Mouse (Mus musculus): ENCODE results near the gene Snd1.

DNA sequence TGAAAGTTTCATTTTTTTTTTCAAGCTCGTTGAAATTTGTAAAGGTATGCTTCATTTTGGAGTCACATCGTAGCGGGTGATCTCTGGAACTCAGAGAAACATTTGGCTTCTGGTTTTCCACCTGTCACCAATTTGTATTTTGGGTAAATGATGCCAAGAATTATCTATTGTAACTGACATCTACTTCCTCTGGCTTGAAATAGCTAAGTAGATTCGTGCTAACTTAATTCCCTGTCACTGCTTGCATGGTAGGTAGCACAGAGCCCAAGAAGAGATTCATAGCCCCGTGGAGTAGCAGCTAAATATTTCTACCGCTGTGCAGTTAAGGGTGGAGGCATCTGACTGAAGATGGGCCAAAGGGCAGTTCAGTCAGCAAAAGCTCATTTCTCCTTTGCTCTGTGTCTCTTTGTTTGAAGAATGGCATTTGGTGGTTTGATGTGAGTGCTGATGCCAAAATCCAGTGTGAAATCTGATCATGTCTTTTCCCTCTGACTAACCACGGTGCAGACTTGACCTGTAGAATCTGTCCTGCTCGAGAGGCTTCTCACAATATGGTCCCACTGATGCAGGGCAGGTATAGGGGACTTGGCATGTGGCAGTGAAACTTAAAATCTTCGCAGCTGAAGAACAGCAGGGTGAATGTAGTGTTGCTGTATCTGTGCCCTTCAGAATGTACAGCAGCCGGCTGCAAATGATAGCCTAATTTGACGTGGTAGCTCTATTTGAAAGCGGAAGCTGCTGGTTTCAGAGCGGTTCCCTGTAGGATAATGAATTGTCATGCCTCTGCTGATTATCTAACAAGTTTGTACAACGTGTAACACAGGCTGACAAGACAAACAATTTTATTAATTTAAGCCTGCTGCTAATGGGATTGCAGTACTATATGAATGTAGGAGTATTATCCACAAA, 101.7 kb downstream of the Snd1 start:
- no peak for TF ChIP-seq CTCF (IDR thresholded peaks at IDR 0.05; ENCODE audit: low read depth)
- no peak for TF ChIP-seq EP300 (IDR thresholded peaks at IDR 0.05; ENCODE audit: low read depth)

All from liver, embryonic 14.5 days (tissue).